Mouse (Mus musculus) ES-E14 (cell line): Measurements from ENCODE around the gene Oas1c.
A peak's percentile ranks its signal among the peaks of the same experiment; 100 is the strongest.

Experiments
- HCFC1 ChIP-seq: IDR thresholded peaks from 2 replicates; pipeline ENCODE4 v1.6.1; 2012; ENCODE audit warnings: low read length, inconsistent platforms, borderline replicate concordance; ENCODE audit not compliant: insufficient read depth
- ZC3H11A ChIP-seq: IDR thresholded peaks from 2 replicates; pipeline ENCODE4 v1.6.1; 2012; ENCODE audit warnings: low read depth, mild to moderate bottlenecking, inconsistent platforms, low read length, borderline replicate concordance
- ZNF384 ChIP-seq: IDR thresholded peaks from 2 replicates; pipeline ENCODE4 v1.6.1; 2012; ENCODE audit warnings: low read depth, low read length, inconsistent platforms

GRCm38 (mm10) chr5:120765010-120765409 lies 47.3 kb downstream of the Oas1c start:
- TF ChIP-seq ZC3H11A (0 out of 2 replicates have a peak, but pooled peaks have one; percentile 26), ZNF384 (no peak), HCFC1 (no peak)
